Mouse (Mus musculus) forebrain, embryonic 14.5 days (tissue): ENCODE results near the gene Tbc1d10a. TPM values are rescaled to one million over a fixed set of nuclear protein-coding genes. Genes with fewer than 3 reads are reported as not detected.

Experiments used
- ATAC-seq: fragments of 200-750 bp; cut with Nextera tagmentation; 2 replicates; pipeline ENCODE4 v1.8.0; 2017; ENCODE audit warnings: mild to moderate bottlenecking, moderate library complexity
- DNase-seq: peaks from one replicate; pipeline ENCODE4 v3.0.0-alpha.2; 2015; ENCODE audit warnings: low spot score
- H3K27ac ChIP-seq: fragments of 300-500 bp; sonication (generic); 2 replicates; pipeline ENCODE4 v1.5.1; 2014; ENCODE audit warnings: low read depth, mild to moderate bottlenecking, control low read depth, low read length, moderate library complexity
- H3K27me3 ChIP-seq: fragments of 300-500 bp; sonication (generic); replicated peaks from 2 replicates; pipeline ENCODE4 v1.6.1; 2014; ENCODE audit warnings: low read length, control low read depth, mixed read lengths; ENCODE audit not compliant: control insufficient read depth, insufficient read depth
- H3K36me3 ChIP-seq: fragments of 300-500 bp; sonication (generic); 2 replicates; pipeline ENCODE4 v1.6.1; 2014; ENCODE audit warnings: low read length, control low read depth; ENCODE audit not compliant: control insufficient read depth, insufficient read depth
- H3K4me1 ChIP-seq: fragments of 300-500 bp; sonication (generic); 2 replicates; pipeline ENCODE4 v1.6.1; 2014; ENCODE audit warnings: antibody characterized with exemption, low read length, control low read depth; ENCODE audit not compliant: control insufficient read depth, insufficient read depth
- H3K4me2 ChIP-seq: fragments of 300-500 bp; sonication (generic); 2 replicates; pipeline ENCODE4 v1.6.1; 2014; ENCODE audit warnings: mild to moderate bottlenecking, control low read depth, low read length
- H3K4me3 ChIP-seq: fragments of 300-500 bp; sonication (generic); 2 replicates; pipeline ENCODE4 v1.5.1; 2014; ENCODE audit warnings: low read depth, low read length, control low read depth
- H3K9ac ChIP-seq: fragments of 300-500 bp; sonication (generic); 2 replicates; pipeline ENCODE4 v1.6.1; 2014; ENCODE audit warnings: mild to moderate bottlenecking, low read length, control low read depth, moderate library complexity
- H3K9me3 ChIP-seq: fragments of 300-500 bp; sonication (generic); replicated peaks from 2 replicates; pipeline ENCODE4 v1.6.1; 2016; ENCODE audit warnings: low read length, control low read depth, mixed read lengths; ENCODE audit not compliant: control insufficient read depth
- WGBS: fragments of 180-500 bp; shearing (Covaris S2); extraction: QIAGEN DNeasy Blood & Tissue Kit; methylation state at CpG from one replicate; pipeline ENCODE4 v1.1.7; 2014; 5-methylcytosine and 5-hydroxymethylcytosine counted together
- polyA plus RNA-seq: library from polyadenylated mRNA; unstranded; fragments of >200 nt; fragmentation: Nextera tagmentation; extraction: Ambion mirVana; gene quantifications from 2 replicates; pipeline ENCODE4 v1.2.1, GENCODE M21; 2014

Gene Tbc1d10a
- polyA plus RNA-seq, 1 experiment from 2014 or later: 13.3 TPM

DNA sequence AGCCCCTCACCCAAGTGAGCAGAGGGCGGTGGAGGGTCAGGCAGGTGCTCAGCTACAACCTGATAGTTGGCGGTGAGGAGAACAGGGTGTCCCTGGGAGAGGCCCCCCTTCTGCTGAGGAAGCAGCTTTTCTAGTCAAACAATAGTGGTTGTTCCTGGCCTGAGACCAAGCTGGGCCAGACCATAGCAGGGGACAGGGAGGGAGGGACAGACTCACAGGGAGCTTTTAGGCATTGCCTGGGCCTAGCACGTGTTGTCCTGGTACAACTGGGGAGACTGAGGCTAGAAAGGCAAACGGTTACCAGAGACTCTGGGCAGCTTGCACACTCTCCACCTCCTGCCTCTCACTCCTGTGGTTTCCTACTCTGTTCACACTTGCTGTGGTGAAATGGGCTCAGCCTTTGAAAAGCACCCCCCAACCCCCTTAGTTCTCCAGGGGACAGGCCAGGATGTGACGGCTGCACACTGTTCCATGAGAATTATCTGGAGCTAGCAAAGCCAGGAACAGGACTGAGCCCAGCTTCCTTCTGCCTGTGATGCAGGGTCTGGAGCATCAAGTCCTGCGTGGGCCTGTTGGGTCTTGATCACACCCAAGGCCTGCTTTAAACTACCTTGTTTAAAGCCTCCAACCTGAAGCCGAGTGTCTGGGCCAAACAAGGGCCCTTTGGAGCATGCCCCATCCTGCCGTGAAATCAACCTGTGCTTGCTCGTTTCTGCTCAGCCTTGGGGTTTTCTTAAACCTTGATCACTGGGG lies 29.8 kb downstream of the Tbc1d10a start:
- H3K36me3 ChIP-seq: peaks cover 28% of the 10 kb centered on the region
- H3K27me3 ChIP-seq: peaks cover 8% of the 10 kb centered on the region; the same call in 1 of the 2 replicates
- H3K9ac ChIP-seq: no peak overlapping the region
- ATAC-seq (no peak), DNase-seq (no peak)
- no peaks in the 10 kb centered on the region for H3K9me3 ChIP-seq
- H3K27ac ChIP-seq: no peak overlapping the region
- WGBS: 76% methylated on average over 9 of the region's 9 CpGs
- H3K4me3 ChIP-seq: no peak overlapping the region
- H3K4me1 ChIP-seq: no peaks in the 10 kb centered on the region
- no peak overlapping the region for H3K4me2 ChIP-seq

DNA sequence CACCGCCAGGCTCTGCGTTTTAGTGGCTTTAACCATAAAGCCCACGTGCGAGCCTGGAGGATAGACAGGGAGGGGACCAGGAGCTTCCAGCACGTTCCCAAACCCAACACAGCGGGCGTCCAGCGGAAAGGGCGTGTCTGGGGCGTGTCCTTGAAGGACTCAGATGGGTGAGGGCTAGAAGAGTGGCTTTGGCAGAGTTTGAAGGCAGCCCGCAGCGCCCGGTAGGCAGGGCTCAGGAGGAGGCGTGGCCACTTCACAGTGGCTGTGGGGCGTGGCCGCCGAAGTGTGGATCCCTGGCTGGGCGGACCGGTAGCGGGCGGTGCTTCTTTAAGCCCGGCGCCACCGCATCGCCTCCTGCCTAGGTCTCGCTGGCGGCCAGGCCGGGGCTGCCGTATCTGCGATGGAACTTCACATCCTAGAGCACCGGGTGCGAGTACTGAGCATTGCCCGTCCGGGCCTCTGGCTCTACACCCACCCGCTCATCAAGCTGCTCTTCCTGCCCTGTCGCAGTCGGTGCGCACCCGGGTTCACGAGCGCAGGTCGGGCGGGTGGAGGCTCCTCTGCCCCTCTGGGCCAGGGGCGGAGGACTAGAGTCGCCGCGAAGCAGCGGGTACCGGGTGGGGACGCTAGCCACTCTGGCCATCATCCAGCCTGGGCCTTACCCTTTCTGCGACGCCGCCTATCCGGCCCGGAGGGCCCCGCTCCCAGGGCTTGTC lies 31.5 kb downstream of the Tbc1d10a start, which contains the start of gene Castor1:
TSS of gene Castor1 (plus strand) at position 312 of the 716 bp plus-strand sequence.
- H3K4me1 ChIP-seq: no peaks in the 10 kb centered on the region
- peak; percentile 81 for DNase-seq
- ATAC-seq: peak; percentile 85
- peaks cover 8% of the 10 kb centered on the region; the same call in 1 of the 2 replicates for H3K27me3 ChIP-seq
- peak within 1 kb of the TSS; percentile 51 for H3K9ac ChIP-seq
- peak within 1 kb of the TSS; percentile 72 for H3K4me2 ChIP-seq
- no peak within 1 kb of the TSS for H3K27ac ChIP-seq
- peaks cover 16% of the 10 kb centered on the region for H3K36me3 ChIP-seq
- 2% methylated on average over 56 of the region's 56 CpGs for WGBS
- no peaks in the 10 kb centered on the region for H3K9me3 ChIP-seq
- H3K4me3 ChIP-seq: peak within 1 kb of the TSS; percentile 38

DNA sequence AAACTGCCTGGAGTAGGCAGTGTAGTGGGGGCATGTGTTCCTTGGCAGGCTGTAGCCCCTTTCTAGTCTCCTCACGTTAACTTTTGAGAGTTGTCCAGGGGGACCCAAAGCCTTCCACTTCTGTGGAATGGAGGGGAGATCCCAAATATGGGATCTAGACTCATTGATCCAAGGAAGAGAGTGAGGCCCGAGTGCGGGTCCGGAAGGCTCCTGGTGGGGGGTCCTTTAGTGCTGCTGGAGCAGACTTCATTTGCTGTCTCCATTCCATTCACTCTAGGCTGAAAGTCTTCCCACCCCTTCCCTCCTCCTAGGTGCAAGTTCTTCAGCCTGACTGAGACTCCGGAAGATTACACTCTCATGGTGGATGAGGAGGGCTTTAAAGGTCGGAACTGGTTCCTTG lies 32.0 kb downstream of the Tbc1d10a start:
- Histone ChIP-seq H3K9me3 (no peaks in the 10 kb centered on the region), H3K4me3 (peak overlapping the region; percentile 38), H3K27me3 (peaks cover 8% of the 10 kb centered on the region; the same call in 1 of the 2 replicates), H3K27ac (no peak overlapping the region), H3K4me2 (peak overlapping the region; percentile 72), H3K36me3 (peaks cover 11% of the 10 kb centered on the region), H3K9ac (no peak overlapping the region; the same call in 1 of the 2 replicates), H3K4me1 (no peaks in the 10 kb centered on the region)
- DNase-seq (no peak), ATAC-seq (no peak)
- 13% methylated on average over 6 of the region's 6 CpGs for WGBS

DNA sequence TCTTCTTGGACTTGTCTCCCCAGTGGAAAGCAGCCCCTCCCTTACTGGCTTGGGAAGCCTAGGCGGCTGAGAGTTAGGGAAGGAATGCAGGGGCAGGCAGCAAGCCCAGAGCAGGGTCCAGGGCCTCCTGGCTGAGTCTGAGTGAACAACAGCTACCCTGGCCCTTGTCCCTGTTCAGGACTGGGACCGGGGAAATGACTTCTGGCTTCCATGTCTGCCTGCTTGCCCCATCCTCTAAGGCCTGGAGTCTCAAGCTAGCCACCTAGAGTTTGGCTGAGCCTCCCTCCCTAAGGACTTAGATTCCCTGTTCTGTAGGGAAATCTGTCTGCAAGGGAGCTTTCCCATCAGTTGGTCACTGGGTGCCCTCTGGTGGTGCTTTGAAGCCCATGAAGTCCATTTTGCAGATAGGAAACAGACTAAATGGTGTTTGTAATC lies 32.7 kb downstream of the Tbc1d10a start:
- H3K4me2 ChIP-seq: no peak overlapping the region
- H3K4me1 ChIP-seq: no peaks in the 10 kb centered on the region
- WGBS: 16% methylated on average over 2 of the region's 2 CpGs
- H3K9me3 ChIP-seq: no peaks in the 10 kb centered on the region
- H3K27ac ChIP-seq: no peak overlapping the region
- peaks cover 8% of the 10 kb centered on the region; the same call in 1 of the 2 replicates for H3K27me3 ChIP-seq
- H3K4me3 ChIP-seq: no peak overlapping the region
- peak; percentile 38; the same call in 1 of the 2 replicates for ATAC-seq
- no peak overlapping the region for H3K9ac ChIP-seq
- H3K36me3 ChIP-seq: peaks cover 6% of the 10 kb centered on the region
- peak; percentile 80 for DNase-seq

DNA sequence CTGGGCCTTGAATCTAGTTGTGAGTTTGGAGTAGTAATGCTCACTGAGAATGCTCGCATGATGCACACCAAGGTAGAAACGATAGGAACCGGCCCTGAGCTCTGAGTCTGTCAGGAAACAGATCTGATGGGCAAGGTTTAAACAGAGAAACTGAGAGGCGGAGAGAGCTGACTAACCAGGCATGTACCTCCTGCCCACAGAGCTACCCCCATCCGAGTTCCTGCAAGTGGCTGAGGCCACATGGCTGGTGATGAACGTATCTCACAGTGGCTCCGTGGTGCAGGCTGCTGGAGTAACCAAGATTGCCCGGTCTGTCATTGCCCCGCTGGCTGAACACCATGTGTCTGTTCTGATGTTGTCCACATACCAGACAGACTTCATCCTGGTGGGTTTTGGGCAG lies 33.3 kb downstream of the Tbc1d10a start:
- no peak overlapping the region for H3K4me3 ChIP-seq
- ATAC-seq (no peak), DNase-seq (no peak)
- H3K9ac ChIP-seq: no peak overlapping the region
- H3K4me2 ChIP-seq: no peak overlapping the region
- H3K27me3 ChIP-seq: peaks cover 8% of the 10 kb centered on the region; the same call in 1 of the 2 replicates
- H3K36me3 ChIP-seq: peaks cover 3% of the 10 kb centered on the region
- H3K27ac ChIP-seq: no peak overlapping the region
- no peaks in the 10 kb centered on the region for H3K9me3 ChIP-seq
- no peaks in the 10 kb centered on the region for H3K4me1 ChIP-seq
- WGBS: 66% methylated on average over 9 of the region's 9 CpGs

DNA sequence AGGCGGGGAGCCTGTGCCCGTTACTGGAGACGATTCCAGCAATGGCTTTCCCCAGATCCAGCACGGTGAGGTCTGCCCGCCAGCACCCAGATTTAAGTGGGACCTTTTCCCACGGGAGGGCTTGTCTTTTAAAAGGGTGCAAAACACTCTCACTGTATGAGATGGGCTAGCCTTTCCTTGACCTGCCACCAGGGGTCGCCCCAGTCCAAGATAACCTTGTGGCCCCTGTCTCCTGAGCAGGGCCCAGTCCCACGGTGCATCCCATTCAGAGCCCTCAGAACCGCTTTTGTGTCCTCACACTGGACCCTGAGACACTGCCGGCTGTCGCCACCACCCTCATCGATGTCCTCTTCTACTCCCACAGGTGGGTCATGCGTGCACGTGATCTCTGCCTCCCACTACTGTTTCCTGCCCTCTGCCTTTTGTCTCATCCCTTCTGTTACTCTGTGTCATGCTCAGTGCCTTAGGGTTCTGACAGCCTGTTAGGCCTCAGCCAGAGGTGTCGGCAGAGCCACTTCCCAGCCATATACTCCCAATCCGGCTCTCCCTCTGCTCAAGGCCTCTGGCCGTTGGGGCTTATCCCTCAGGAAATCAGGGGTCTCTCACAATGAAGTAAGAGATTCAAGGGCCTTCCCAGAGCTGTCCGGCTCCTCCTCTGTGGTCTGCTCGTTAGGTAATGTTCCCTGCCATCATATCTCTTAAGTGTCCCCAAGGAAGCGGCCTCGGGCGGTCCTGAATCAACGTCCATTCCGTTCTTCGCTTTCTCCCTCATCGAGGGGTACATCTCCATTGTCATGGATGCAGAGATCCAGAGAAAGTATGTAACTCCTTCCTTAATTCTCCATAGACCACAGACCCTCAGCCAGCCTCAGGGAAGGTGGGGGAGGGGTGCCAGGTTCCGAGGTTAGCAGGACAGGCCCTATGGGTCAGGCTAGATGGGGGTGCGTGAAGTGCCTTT lies 34.1 kb downstream of the Tbc1d10a start:
- Histone ChIP-seq H3K27me3 (peaks cover 8% of the 10 kb centered on the region; the same call in 1 of the 2 replicates), H3K27ac (no peak overlapping the region), H3K36me3 (no peaks in the 10 kb centered on the region), H3K4me3 (no peak overlapping the region), H3K4me2 (no peak overlapping the region), H3K9me3 (no peaks in the 10 kb centered on the region), H3K9ac (no peak overlapping the region), H3K4me1 (no peaks in the 10 kb centered on the region)
- 47% methylated on average over 28 of the region's 28 CpGs for WGBS
- ATAC-seq (no peak), DNase-seq (peak; percentile 56)

DNA sequence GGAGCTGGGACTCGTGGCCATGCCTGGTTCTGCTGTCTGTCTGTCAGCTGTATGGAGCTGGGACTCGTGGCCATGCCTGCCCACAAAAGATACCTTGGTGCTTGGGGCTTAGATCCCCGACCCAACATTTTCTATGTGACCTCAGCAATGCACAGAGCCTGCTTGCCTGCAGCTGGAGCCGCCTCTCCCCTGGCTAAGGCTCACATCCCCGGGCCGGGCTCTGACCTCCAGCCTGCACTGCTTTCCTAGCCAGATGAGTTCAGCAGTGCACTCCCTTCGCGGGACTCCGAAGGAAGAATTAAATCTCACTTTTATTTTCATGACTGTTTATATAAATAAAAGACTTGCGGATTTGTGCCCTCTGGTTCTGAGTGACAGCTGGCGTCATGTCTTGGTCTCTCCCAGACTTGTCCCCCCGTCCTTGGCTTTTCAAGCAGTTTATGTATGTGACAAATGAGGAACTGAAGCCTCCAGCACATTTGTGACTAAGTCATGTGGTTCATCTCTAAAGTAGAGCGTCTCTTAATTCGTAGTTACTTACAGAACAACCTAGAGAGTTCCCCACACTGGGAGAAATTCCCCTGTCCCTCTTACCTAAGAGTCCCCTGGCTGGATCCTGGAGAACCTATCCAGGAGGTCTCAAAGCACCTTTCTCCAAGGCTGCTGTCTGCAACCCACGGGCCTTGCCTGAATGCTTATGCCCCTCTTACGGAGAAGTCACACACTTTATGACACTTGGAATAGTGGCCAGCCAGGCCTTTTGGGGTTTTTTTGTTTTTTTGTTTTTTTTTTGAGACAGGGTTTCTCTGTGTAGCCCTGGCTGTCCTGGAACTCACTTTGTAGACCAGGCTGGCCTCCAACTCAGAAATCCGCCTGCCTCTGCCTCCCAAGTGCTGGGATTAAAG lies 35.7 kb downstream of the Tbc1d10a start:
- ATAC-seq (no peak), DNase-seq (no peak)
- Histone ChIP-seq H3K4me3 (no peak overlapping the region), H3K4me1 (no peaks in the 10 kb centered on the region), H3K27me3 (peaks cover 8% of the 10 kb centered on the region; the same call in 1 of the 2 replicates), H3K9me3 (no peaks in the 10 kb centered on the region), H3K4me2 (no peak overlapping the region), H3K9ac (no peak overlapping the region), H3K27ac (no peak overlapping the region), H3K36me3 (no peaks in the 10 kb centered on the region)
- WGBS: 73% methylated on average over 17 of the region's 17 CpGs
